Mouse (Mus musculus): ENCODE measurements at regions not wholly inside any gene's neighbourhood (a gene's known extent, or its start where the extent isn't known, plus 50 kb on each side); places are given as distances from the start of the nearest gene placed in this dataset.

DNA sequence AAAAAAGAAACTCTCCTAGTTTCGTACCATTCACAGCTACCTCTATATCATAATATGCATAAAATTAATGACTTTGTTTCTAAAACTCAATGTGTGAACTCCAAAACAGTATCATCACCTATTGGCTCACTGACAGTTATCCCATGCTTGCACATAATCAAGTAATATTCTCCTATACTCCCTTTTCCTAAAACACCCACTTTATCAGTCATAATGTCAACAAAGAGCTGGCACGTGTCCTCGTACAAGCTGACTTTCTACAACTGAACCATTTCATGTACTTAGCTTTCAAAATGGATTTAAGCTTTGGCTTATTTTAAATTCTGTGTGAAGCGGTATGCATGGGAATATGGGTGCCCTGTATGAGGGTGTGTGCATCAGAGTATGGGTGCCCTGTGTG is 58.0 kb upstream of the Golim4 start:
- no peak for DNase-seq

GRCm38 (mm10) chr3:76008564-76009183 is 51.9 kb upstream of the Golim4 start:
- peak; percentile 7 for DNase-seq
